8 mouse cellular contexts compared by ENCODE assay signal in genomic region chr9:69468991-69469390, GRCm38 (mm10). TPM values are rescaled to one million over a fixed set of nuclear protein-coding genes. Genes with fewer than 3 reads are reported as not detected.
A peak's percentile ranks its signal among the peaks of the same experiment; 100 is the strongest.
DNase-seq lines count a peak whose midpoint lies in the region; ATAC-seq and TF ChIP-seq lines count a peak whose summit lies in the region.

No protein-coding gene starts in this region.

- no peak overlapping the region; the same call in 1 of the 2 replicates for H3K4me3 ChIP-seq in forebrain, embryonic 10.5 days
- no peak overlapping the region for H3K4me3 ChIP-seq in forebrain, postnatal 0 days (ENCODE audit: low read depth, low read length)
- peak overlapping the region; percentile 19; the same call in 1 of the 2 replicates for H3K4me3 ChIP-seq in embryonic facial prominence, embryonic 10.5 days
- no peak overlapping the region for H3K4me3 ChIP-seq in hindbrain, embryonic 11.5 days (ENCODE audit: low read depth, low read length)
- no peak overlapping the region for H3K4me3 ChIP-seq in limb, embryonic 15.5 days

- 5% methylated on average over 9 of the region's 9 CpGs for WGBS in forebrain, embryonic 10.5 days
- whole genome bisulfite sequencing in forebrain, postnatal 0 days: 19% methylated on average over 9 of the region's 9 CpGs
- 5% methylated on average over 9 of the region's 9 CpGs for WGBS in embryonic facial prominence, embryonic 10.5 days
- 9% methylated on average over 9 of the region's 9 CpGs for WGBS in hindbrain, embryonic 11.5 days
- WGBS in limb, embryonic 15.5 days: 5% methylated on average over 9 of the region's 9 CpGs

- DNase-seq in forebrain, embryonic 10.5 days (ENCODE audit: extremely low spot score, low spot score): peak; percentile 72
- no peak for DNase-seq in forebrain, postnatal 0 days
- DNase-seq in embryonic facial prominence, embryonic 10.5 days (ENCODE audit: low spot score): peak; percentile 90
- peak; percentile 72 for DNase-seq in hindbrain, embryonic 11.5 days (ENCODE audit: low spot score)
- peak; percentile 70 for DNase-seq in retina, embryonic 14.5 days (ENCODE audit: low spot score)
- DNase-seq in layer of hippocampus, adult 9-11 months: no peak

- H3K9ac ChIP-seq in forebrain, postnatal 0 days: no peak overlapping the region; the same call in 1 of the 2 replicates
- H3K9ac ChIP-seq in hindbrain, embryonic 11.5 days (ENCODE audit: low read depth, low read length): no peak overlapping the region
- H3K9ac ChIP-seq in limb, embryonic 15.5 days: no peak overlapping the region

- H3K4me1 ChIP-seq in forebrain, embryonic 10.5 days: peaks cover 47% of the 10 kb centered on the region
- peaks cover 9% of the 10 kb centered on the region; the same call in 1 of the 2 replicates for H3K4me1 ChIP-seq in forebrain, postnatal 0 days (ENCODE audit: insufficient read depth)
- H3K4me1 ChIP-seq in embryonic facial prominence, embryonic 10.5 days: peaks cover 65% of the 10 kb centered on the region
- no peaks in the 10 kb centered on the region; the same call in 1 of the 2 replicates for H3K4me1 ChIP-seq in hindbrain, embryonic 11.5 days (replicated peaks; ENCODE audit: control insufficient read depth, insufficient read depth, low read length)
- peaks cover 83% of the 10 kb centered on the region for H3K4me1 ChIP-seq in limb, embryonic 15.5 days

- H3K4me2 ChIP-seq in forebrain, postnatal 0 days (ENCODE audit: low read depth): no peak overlapping the region
- no peak overlapping the region for H3K4me2 ChIP-seq in hindbrain, embryonic 11.5 days (replicated peaks; ENCODE audit: low read depth, low read length)
- H3K4me2 ChIP-seq in limb, embryonic 15.5 days: no peak overlapping the region

- 0 out of 2 replicates have a peak overlapping the region, but pooled peaks have one; percentile 0 for H3K27ac ChIP-seq in forebrain, embryonic 10.5 days
- H3K27ac ChIP-seq in forebrain, postnatal 0 days (ENCODE audit: low read depth, low read length): no peak overlapping the region
- H3K27ac ChIP-seq in embryonic facial prominence, embryonic 10.5 days (replicated peaks): peak overlapping the region; percentile 51
- H3K27ac ChIP-seq in hindbrain, embryonic 11.5 days (ENCODE audit: low read depth, low read length): peak overlapping the region; percentile 24; the same call in 1 of the 2 replicates
- H3K27ac ChIP-seq in limb, embryonic 15.5 days: peak overlapping the region; percentile 82

- no peak for TF ChIP-seq CTCF in forebrain, postnatal 0 days (IDR thresholded peaks at IDR 0.05; ENCODE audit: low read depth)

- no peaks in the 10 kb centered on the region for H3K9me3 ChIP-seq in forebrain, embryonic 10.5 days
- no peaks in the 10 kb centered on the region for H3K9me3 ChIP-seq in forebrain, postnatal 0 days (ENCODE audit: low read length)
- no peaks in the 10 kb centered on the region for H3K9me3 ChIP-seq in embryonic facial prominence, embryonic 10.5 days
- no peaks in the 10 kb centered on the region for H3K9me3 ChIP-seq in hindbrain, embryonic 11.5 days (ENCODE audit: control insufficient read depth, low read length)
- H3K9me3 ChIP-seq in limb, embryonic 15.5 days: no peaks in the 10 kb centered on the region

- H3K36me3 ChIP-seq in forebrain, embryonic 10.5 days (replicated peaks): no peaks in the 10 kb centered on the region
- no peaks in the 10 kb centered on the region for H3K36me3 ChIP-seq in forebrain, postnatal 0 days (ENCODE audit: insufficient read depth)
- H3K36me3 ChIP-seq in embryonic facial prominence, embryonic 10.5 days (replicated peaks): no peaks in the 10 kb centered on the region
- H3K36me3 ChIP-seq in hindbrain, embryonic 11.5 days (ENCODE audit: control insufficient read depth, insufficient read depth, low read length): no peaks in the 10 kb centered on the region
- peaks cover 63% of the 10 kb centered on the region for H3K36me3 ChIP-seq in limb, embryonic 15.5 days

- no peak for ATAC-seq in forebrain, postnatal 0 days
- peak; percentile 71 for ATAC-seq in hindbrain, embryonic 11.5 days (ENCODE audit: low FRiP score)
- ATAC-seq in limb, embryonic 15.5 days (ENCODE audit: insufficient number of reproducible peaks, low FRiP score, low TSS enrichment, low read depth): peak; percentile 22; the same call in 1 of the 2 replicates
- no peak for ATAC-seq in frontal cortex, adult (ENCODE audit: low TSS enrichment)

- H3K27me3 ChIP-seq in forebrain, embryonic 10.5 days (ENCODE audit: poor library complexity, severe bottlenecking): peaks cover 10% of the 10 kb centered on the region
- H3K27me3 ChIP-seq in forebrain, postnatal 0 days (ENCODE audit: insufficient read depth, low read length): no peaks in the 10 kb centered on the region
- 0 out of 2 replicates have a peak, but pooled peaks cover 5% of the 10 kb centered on the region for H3K27me3 ChIP-seq in embryonic facial prominence, embryonic 10.5 days (replicated peaks; ENCODE audit: low read depth, poor library complexity, severe bottlenecking)
- H3K27me3 ChIP-seq in hindbrain, embryonic 11.5 days (ENCODE audit: control insufficient read depth, insufficient read depth, low read length): no peaks in the 10 kb centered on the region
- H3K27me3 ChIP-seq in limb, embryonic 15.5 days: no peaks in the 10 kb centered on the region

RNA-seq across cellular contexts. Expression of gene Anxa2, which starts 15.6 kb away (rescaled TPM):
- polyA plus RNA-seq in forebrain, embryonic 10.5 days (2016; fragmentation: Nextera tagmentation; extraction: Ambion mirVana): 91.9 and 100 TPM in 2 replicates
- total RNA-seq in forebrain, postnatal 0 days (2014; rRNA removed): 49.2 and 68.4 TPM in 2 replicates
- polyA plus RNA-seq in forebrain, postnatal 0 days (2015; fragmentation: Nextera tagmentation; extraction: Ambion mirVana): 62.8 and 66.3 TPM in 2 replicates
- 112 and 145 TPM in 2 replicates for polyA plus RNA-seq in embryonic facial prominence, embryonic 10.5 days (2016; fragmentation: Nextera tagmentation; extraction: Ambion mirVana)
- 243 and 282 TPM in 2 replicates for polyA plus RNA-seq in hindbrain, embryonic 11.5 days (2014; fragmentation: Nextera tagmentation; extraction: Ambion mirVana)
- polyA plus RNA-seq in limb, embryonic 15.5 days (2015; fragmentation: Nextera tagmentation; extraction: Ambion mirVana): 1,913 and 2,040 TPM in 2 replicates

Comparison
In these comparisons a context has a peak if more than half of its experiments do, and no peak if none do; other contexts are left out.
1. DNase-seq: peak in forebrain, embryonic 10.5 days (single experiment), embryonic facial prominence, embryonic 10.5 days (single experiment), hindbrain, embryonic 11.5 days (single experiment) and retina, embryonic 14.5 days (single experiment); none in forebrain, postnatal 0 days (single experiment) and layer of hippocampus, adult 9-11 months (single experiment).
2. ATAC-seq: peak in hindbrain, embryonic 11.5 days (single experiment) and limb, embryonic 15.5 days (single experiment); none in forebrain, postnatal 0 days (single experiment) and frontal cortex, adult (single experiment).